Mouse (Mus musculus): ENCODE data around the gene Lrg1. TPM values are rescaled to one million over a fixed set of nuclear protein-coding genes. Genes with fewer than 3 reads are reported as not detected.
"Not testable (repeated sequence)": the region's sequence is repeated elsewhere in the genome, so short reads cannot be mapped to it uniquely, and the experiment has no call there.

The Lrg1 gene
- polyA plus RNA-seq, 1 experiment: 16.1 TPM

GRCm38 (mm10) chr17:56092312-56092711, 29.5 kb downstream of the Lrg1 start:
- no peak overlapping the region for H3K4me3 ChIP-seq (ENCODE audit: insufficient read depth, low read depth, low read length)
- no peaks in the 10 kb centered on the region for H3K27me3 ChIP-seq (replicated peaks; ENCODE audit: control insufficient read depth, insufficient read depth, low read length)
- no peak overlapping the region for H3K27ac ChIP-seq (ENCODE audit: insufficient read depth, low read depth, low read length)
- H3K4me1 ChIP-seq (ENCODE audit: control insufficient read depth, insufficient read depth, low read length): no peaks in the 10 kb centered on the region
- TF ChIP-seq CTCF (conservative IDR thresholded peaks at IDR 0.05; ENCODE audit: insufficient read depth, insufficient read length, low read depth, low read length): no peak
- no peak for TF ChIP-seq POLR2A (IDR thresholded peaks at IDR 0.05; ENCODE audit: low read depth, low read length)
- H3K36me3 ChIP-seq (ENCODE audit: control insufficient read depth, insufficient read depth, low read length): peaks cover 3% of the 10 kb centered on the region
- DNase-seq: no peak
- WGBS: 85% methylated on average over 1 of the region's 1 CpGs

GRCm38 (mm10) chr17:56080781-56081585, 40.8 kb downstream of the Lrg1 start:
- Histone ChIP-seq H3K36me3 (ENCODE audit: control insufficient read depth, insufficient read depth, low read length) (no peaks in the 10 kb centered on the region), H3K4me3 (ENCODE audit: insufficient read depth, low read depth, low read length) (no peak overlapping the region), H3K4me1 (ENCODE audit: control insufficient read depth, insufficient read depth, low read length) (peaks cover 15% of the 10 kb centered on the region), H3K27ac (ENCODE audit: insufficient read depth, low read depth, low read length) (no peak overlapping the region), H3K27me3 (replicated peaks; ENCODE audit: control insufficient read depth, insufficient read depth, low read length) (no peaks in the 10 kb centered on the region)
- no peak for TF ChIP-seq CTCF (conservative IDR thresholded peaks at IDR 0.05; ENCODE audit: insufficient read depth, insufficient read length, low read depth, low read length)
- DNase-seq: peak; percentile 34
- 10% methylated on average over 8 of the region's 8 CpGs for WGBS

DNA sequence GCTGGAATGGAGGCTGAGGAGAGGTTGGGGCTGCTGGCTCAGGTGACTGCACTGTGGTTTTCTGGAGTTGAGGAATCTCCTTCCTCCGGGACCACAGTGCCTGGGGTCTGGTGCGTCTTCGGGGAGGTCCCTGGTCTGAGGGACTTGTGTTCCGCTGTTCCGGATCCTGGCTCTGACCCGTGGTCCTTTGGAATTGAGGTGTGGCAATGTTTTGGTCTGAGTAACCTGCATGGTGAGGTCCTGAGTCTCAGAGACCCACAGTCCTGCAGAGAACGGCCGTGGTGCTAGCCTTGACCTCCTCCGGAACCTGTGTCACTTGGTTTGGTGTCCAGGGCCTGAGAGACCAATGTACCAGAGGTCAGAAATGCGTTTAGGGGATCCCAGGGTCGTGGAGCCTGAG, 41.9 kb downstream of the Lrg1 start:
- peaks cover 15% of the 10 kb centered on the region for H3K4me1 ChIP-seq (ENCODE audit: control insufficient read depth, insufficient read depth, low read length)
- DNase-seq: no peak
- H3K27me3 ChIP-seq (replicated peaks; ENCODE audit: control insufficient read depth, insufficient read depth, low read length): no peaks in the 10 kb centered on the region
- TF ChIP-seq POLR2A (IDR thresholded peaks at IDR 0.05; ENCODE audit: low read depth, low read length): no peak
- no peak for TF ChIP-seq CTCF (conservative IDR thresholded peaks at IDR 0.05; ENCODE audit: insufficient read depth, insufficient read length, low read depth, low read length)
- WGBS: 2% methylated on average over 11 of the region's 11 CpGs
- peak overlapping the region; percentile 96 for H3K4me3 ChIP-seq (ENCODE audit: insufficient read depth, low read depth, low read length)
- no peak overlapping the region for H3K27ac ChIP-seq (ENCODE audit: insufficient read depth, low read depth, low read length)
- no peaks in the 10 kb centered on the region for H3K36me3 ChIP-seq (ENCODE audit: control insufficient read depth, insufficient read depth, low read length)

GRCm38 (mm10) chr17:56078880-56079795, 42.7 kb downstream of the Lrg1 start, which contains the start of gene Hdgfl2:
TSS of gene Hdgfl2 (plus strand) at chr17:56079634.
- TF ChIP-seq CTCF (conservative IDR thresholded peaks at IDR 0.05; ENCODE audit: insufficient read depth, insufficient read length, low read depth, low read length) (no peak), POLR2A (IDR thresholded peaks at IDR 0.05; ENCODE audit: low read depth, low read length) (peak; percentile 76)
- peaks cover 18% of the 10 kb centered on the region for H3K4me1 ChIP-seq (ENCODE audit: control insufficient read depth, insufficient read depth, low read length)
- H3K36me3 ChIP-seq (ENCODE audit: control insufficient read depth, insufficient read depth, low read length): no peaks in the 10 kb centered on the region
- H3K27me3 ChIP-seq (replicated peaks; ENCODE audit: control insufficient read depth, insufficient read depth, low read length): no peaks in the 10 kb centered on the region
- DNase-seq: peak; percentile 100
- WGBS: under 1% methylated on average over 61 of the region's 61 CpGs
- peak within 1 kb of the TSS; percentile 96 for H3K4me3 ChIP-seq (ENCODE audit: insufficient read depth, low read depth, low read length)
- H3K27ac ChIP-seq (ENCODE audit: insufficient read depth, low read depth, low read length): peak within 1 kb of the TSS; percentile 65

DNA sequence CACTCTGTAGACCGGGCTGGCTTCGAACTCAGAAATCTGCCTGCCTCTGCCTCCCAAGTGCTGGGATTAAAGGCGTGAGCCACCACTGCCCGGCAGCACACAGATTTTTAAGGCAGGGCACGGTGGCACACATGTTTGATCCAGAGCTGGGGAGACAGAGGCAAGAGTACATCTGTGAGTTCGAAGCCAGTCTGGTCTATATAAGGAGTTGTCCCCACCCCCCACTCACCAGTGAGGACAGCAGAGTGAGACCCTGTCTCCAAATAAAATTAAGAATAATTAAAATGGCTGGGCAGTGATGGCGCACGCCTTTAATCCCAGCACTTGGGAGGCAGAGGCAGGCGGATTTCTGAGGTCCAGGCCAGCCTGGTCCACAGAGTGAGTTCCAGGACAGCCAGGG, 43.4 kb downstream of the Lrg1 start:
- Histone ChIP-seq H3K4me1 (ENCODE audit: control insufficient read depth, insufficient read depth, low read length) (peaks cover 23% of the 10 kb centered on the region), H3K27ac (ENCODE audit: insufficient read depth, low read depth, low read length) (peak overlapping the region; percentile 65)
- not testable (repeated sequence) for H3K27me3 ChIP-seq (replicated peaks; ENCODE audit: control insufficient read depth, insufficient read depth, low read length); DNase-seq; H3K36me3 ChIP-seq (ENCODE audit: control insufficient read depth, insufficient read depth, low read length); H3K4me3 ChIP-seq (ENCODE audit: insufficient read depth, low read depth, low read length)
- 68% methylated on average over 9 of the region's 9 CpGs for WGBS

GRCm38 (mm10) chr17:56077523-56077922, 44.3 kb downstream of the Lrg1 start:
- Histone ChIP-seq H3K4me3 (ENCODE audit: insufficient read depth, low read depth, low read length) (no peak overlapping the region), H3K36me3 (ENCODE audit: control insufficient read depth, insufficient read depth, low read length) (no peaks in the 10 kb centered on the region), H3K4me1 (ENCODE audit: control insufficient read depth, insufficient read depth, low read length) (peaks cover 23% of the 10 kb centered on the region), H3K27me3 (replicated peaks; ENCODE audit: control insufficient read depth, insufficient read depth, low read length) (no peaks in the 10 kb centered on the region), H3K27ac (ENCODE audit: insufficient read depth, low read depth, low read length) (no peak overlapping the region)
- WGBS: 93% methylated on average over 5 of the region's 5 CpGs
- no peak for DNase-seq
- TF ChIP-seq CTCF (conservative IDR thresholded peaks at IDR 0.05; ENCODE audit: insufficient read depth, insufficient read length, low read depth, low read length) (no peak), POLR2A (IDR thresholded peaks at IDR 0.05; ENCODE audit: low read depth, low read length) (no peak)

DNA sequence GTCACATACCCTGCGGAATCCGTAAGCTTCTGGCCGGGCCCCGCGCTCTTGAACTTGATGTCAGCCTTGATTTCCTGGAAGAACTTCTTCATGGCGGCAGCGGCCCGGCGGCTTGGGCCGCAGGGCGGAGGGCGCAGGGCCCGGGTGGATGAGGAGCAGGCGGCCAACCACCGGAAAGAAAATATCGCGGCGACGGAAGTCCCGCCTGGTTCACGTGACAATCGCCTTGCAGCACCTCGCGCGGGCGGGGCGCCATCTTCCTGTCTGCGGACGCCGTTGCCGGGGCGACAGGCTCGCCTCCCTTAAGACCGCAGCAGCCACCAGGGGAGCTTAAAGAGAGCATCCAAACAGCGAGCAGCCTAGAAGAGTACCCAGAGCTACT, 47.0 kb downstream of the Lrg1 start, which contains the start of gene Ubxn6:
Gene Ubxn6 (minus strand): TSS at position 202 of the 382 bp plus-strand sequence.
- TF ChIP-seq POLR2A (IDR thresholded peaks at IDR 0.05; ENCODE audit: low read depth, low read length): no peak
- TF ChIP-seq CTCF (conservative IDR thresholded peaks at IDR 0.05; ENCODE audit: insufficient read depth, insufficient read length, low read depth, low read length): peak; percentile 42; the same call in 1 of the 2 replicates

More for the DNA sequence above, 47.0 kb downstream of the Lrg1 start, which contains the start of gene Ubxn6:
- WGBS: under 1% methylated on average over 35 of the region's 35 CpGs
- DNase-seq: peak; percentile 98
- H3K36me3 ChIP-seq (ENCODE audit: control insufficient read depth, insufficient read depth, low read length): peaks cover 1% of the 10 kb centered on the region
- peaks cover 11% of the 10 kb centered on the region for H3K4me1 ChIP-seq (ENCODE audit: control insufficient read depth, insufficient read depth, low read length)
- H3K4me3 ChIP-seq (ENCODE audit: insufficient read depth, low read depth, low read length): peak within 1 kb of the TSS; percentile 95
- H3K27ac ChIP-seq (ENCODE audit: insufficient read depth, low read depth, low read length): peak within 1 kb of the TSS; percentile 98
- no peaks in the 10 kb centered on the region for H3K27me3 ChIP-seq (replicated peaks; ENCODE audit: control insufficient read depth, insufficient read depth, low read length)
